Mouse (Mus musculus): ENCODE measurements around the gene Ddx19b.

DNA sequence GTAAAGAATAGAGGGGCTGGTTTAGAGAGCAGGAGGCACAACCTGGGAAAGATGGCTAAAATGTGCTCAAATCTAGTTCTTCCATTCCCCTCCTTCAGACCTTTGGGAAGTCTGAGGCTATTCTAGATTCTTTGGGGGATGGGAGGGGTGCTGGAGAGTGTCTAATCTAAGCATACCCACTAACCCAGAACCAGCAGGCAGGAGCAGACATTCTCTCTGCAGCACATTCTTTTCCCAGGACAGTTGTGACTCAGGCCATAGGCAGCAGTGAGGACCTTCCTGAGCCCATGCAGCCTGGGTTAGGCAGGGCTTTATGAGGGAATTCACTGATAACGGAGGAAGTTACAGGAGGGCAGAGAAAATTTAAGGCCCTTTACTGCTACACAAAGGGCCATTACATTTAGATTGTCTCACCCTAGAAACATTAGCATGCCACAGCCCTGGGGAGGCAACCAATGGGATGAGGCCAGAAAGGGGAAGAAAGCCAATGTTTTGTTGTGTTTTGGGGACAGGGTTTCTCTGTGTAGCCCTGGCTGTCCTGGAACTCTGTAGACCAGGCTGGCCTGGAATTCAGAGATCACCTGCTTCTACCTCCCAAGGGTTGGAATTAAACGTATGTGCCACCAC is 27.5 kb upstream of the Ddx19b start:
- TF ChIP-seq CTCF (IDR thresholded peaks at IDR 0.05; ENCODE audit: borderline replicate concordance, extremely low read depth, insufficient read depth, insufficient read length) (no peak), POLR2A (IDR thresholded peaks at IDR 0.05; ENCODE audit: borderline replicate concordance, extremely low read depth, insufficient read depth, insufficient read length, poor library complexity, severe bottlenecking) (no peak)

Data from brain, embryonic 14.5 days (tissue).